Mouse (Mus musculus): ENCODE measurements at regions not wholly inside any gene's neighbourhood (a gene's known extent, or its start where the extent isn't known, plus 50 kb on each side); places are given as distances from the start of the nearest gene placed in this dataset.

GRCm38 (mm10) chr1:35730309-35730708 lies 337.9 kb upstream of the Hs6st1 start:
- TF ChIP-seq CTCF (conservative IDR thresholded peaks at IDR 0.05; ENCODE audit: insufficient read depth, insufficient read length, low read depth, low read length) (no peak), POLR2A (IDR thresholded peaks at IDR 0.05; ENCODE audit: low read depth, low read length) (no peak)

All from kidney, adult 2 months (tissue).